ENCODE assay signal across 9 mouse cellular contexts in the genomic region with DNA sequence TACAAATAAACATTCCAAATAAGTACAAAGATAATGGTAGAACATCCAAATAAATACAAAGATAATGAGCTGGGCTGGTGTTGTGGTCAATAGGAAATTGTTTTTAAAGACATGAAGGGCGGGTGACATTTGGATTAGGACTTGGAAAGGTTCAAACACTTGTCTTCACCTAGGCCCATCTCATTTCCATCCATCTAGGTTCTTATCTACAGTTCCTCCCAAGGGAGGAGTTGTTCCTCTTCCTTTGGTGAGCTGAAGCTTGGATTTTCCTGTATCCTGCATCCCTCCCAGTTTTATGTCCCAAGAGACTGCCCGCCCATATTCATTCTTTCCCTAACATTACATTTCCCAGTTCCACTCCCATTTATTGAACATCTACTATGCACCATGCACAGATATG. TPM values are rescaled to one million over a fixed set of nuclear protein-coding genes. Genes with fewer than 3 reads are reported as not detected.
A peak's percentile ranks its signal among the peaks of the same experiment; 100 is the strongest.
DNase-seq lines count a peak whose midpoint lies in the region; ATAC-seq and TF ChIP-seq lines count a peak whose summit lies in the region.
"Had no signal": no experiment of that assay in that cellular context is flagged by ENCODE, and none has a peak within 500 bp of the region (broad histone marks: within the 10 kb centered on the region; RNA-seq: fewer than 3 reads in every experiment).

No protein-coding gene starts in this region.

- peak overlapping the region; percentile 99; the same call in 1 of the 2 replicates for H3K27ac ChIP-seq in spleen, adult 2 months (ENCODE audit: insufficient read depth, low read length)
- peak overlapping the region; percentile 96 for H3K27ac ChIP-seq in forebrain, embryonic 14.5 days (ENCODE audit: low read depth, low read length)
- peak overlapping the region; percentile 96 for H3K27ac ChIP-seq in limb, embryonic 13.5 days
- H3K27ac ChIP-seq in stomach, embryonic 16.5 days (ENCODE audit: low read length): peak overlapping the region; percentile 99

- peak overlapping the region; percentile 87 for H3K4me3 ChIP-seq in spleen, adult 2 months (ENCODE audit: extremely low read depth, insufficient read depth, insufficient read length)
- H3K4me3 ChIP-seq in forebrain, embryonic 14.5 days (ENCODE audit: low read depth, low read length): peak overlapping the region; percentile 53
- peak overlapping the region; percentile 98 for H3K4me3 ChIP-seq in limb, embryonic 13.5 days
- peak overlapping the region; percentile 80 for H3K4me3 ChIP-seq in stomach, embryonic 16.5 days (replicated peaks; ENCODE audit: low read length)

- no peak for TF ChIP-seq CTCF in spleen, adult 2 months (IDR thresholded peaks at IDR 0.05; ENCODE audit: extremely low read depth, insufficient read depth, insufficient read length, insufficient replicate concordance)

- H3K27me3 ChIP-seq in spleen, adult 2 months (ENCODE audit: control insufficient read depth, insufficient read depth, low read length): no peaks in the 10 kb centered on the region
- H3K27me3 ChIP-seq in forebrain, embryonic 14.5 days (replicated peaks; ENCODE audit: control insufficient read depth, insufficient read depth, low read length): no peaks in the 10 kb centered on the region
- H3K27me3 ChIP-seq in limb, embryonic 13.5 days: no peaks in the 10 kb centered on the region
- no peaks in the 10 kb centered on the region for H3K27me3 ChIP-seq in stomach, embryonic 16.5 days (ENCODE audit: control insufficient read depth, insufficient read depth, low read length)

- H3K4me2 ChIP-seq in forebrain, embryonic 14.5 days (ENCODE audit: low read length): peak overlapping the region; percentile 68
- H3K4me2 ChIP-seq in limb, embryonic 13.5 days (replicated peaks): peak overlapping the region; percentile 66
- H3K4me2 ChIP-seq in stomach, embryonic 16.5 days (ENCODE audit: low read depth, low read length): peak overlapping the region; percentile 68

- H3K9ac ChIP-seq in forebrain, embryonic 14.5 days (ENCODE audit: low read length): peak overlapping the region; percentile 66
- peak overlapping the region; percentile 91 for H3K9ac ChIP-seq in limb, embryonic 13.5 days
- peak overlapping the region; percentile 92 for H3K9ac ChIP-seq in stomach, embryonic 16.5 days (ENCODE audit: low read length)

- ATAC-seq in forebrain, embryonic 14.5 days: no peak
- ATAC-seq in limb, embryonic 13.5 days (ENCODE audit: low FRiP score, low read depth): no peak
- no peak for ATAC-seq in stomach, embryonic 16.5 days (ENCODE audit: insufficient read depth, low FRiP score)

- H3K36me3 ChIP-seq in spleen, adult 2 months (ENCODE audit: control insufficient read depth, insufficient read depth, low read length): no peaks in the 10 kb centered on the region
- H3K36me3 ChIP-seq in forebrain, embryonic 14.5 days (ENCODE audit: control insufficient read depth, insufficient read depth, low read length): no peaks in the 10 kb centered on the region
- H3K36me3 ChIP-seq in limb, embryonic 13.5 days: 0 out of 2 replicates have a peak, but pooled peaks cover 3% of the 10 kb centered on the region
- no peaks in the 10 kb centered on the region for H3K36me3 ChIP-seq in stomach, embryonic 16.5 days (ENCODE audit: control insufficient read depth, insufficient read depth, low read length)

- WGBS in spleen, adult 2 months: 91% methylated on average over 2 of the region's 2 CpGs
- WGBS in forebrain, embryonic 14.5 days: 63% methylated on average over 2 of the region's 2 CpGs
- WGBS in limb, embryonic 13.5 days: 76% methylated on average over 2 of the region's 2 CpGs
- WGBS in stomach, embryonic 16.5 days: 64% methylated on average over 2 of the region's 2 CpGs

- no peak for TF ChIP-seq POLR2A in spleen, adult 2 months (IDR thresholded peaks at IDR 0.05; ENCODE audit: low read depth, low read length)

- H3K9me3 ChIP-seq in forebrain, embryonic 14.5 days (replicated peaks; ENCODE audit: control insufficient read depth, low read length): no peaks in the 10 kb centered on the region
- H3K9me3 ChIP-seq in limb, embryonic 13.5 days: no peaks in the 10 kb centered on the region
- no peaks in the 10 kb centered on the region for H3K9me3 ChIP-seq in stomach, embryonic 16.5 days (replicated peaks; ENCODE audit: control insufficient read depth, low read length)

- intact Hi-C loops in left cerebral cortex, postnatal 14 days (cut with DNase I): no loop called here

- no peak for DNase-seq in spleen, adult 2 months (ENCODE audit: low read depth in 1 of 2, low spot score in 2 of 2)
- no peak for DNase-seq in spleen, postnatal 36 days (ENCODE audit: low spot score in 2 of 2)
- no peak for DNase-seq in forebrain, embryonic 14.5 days (ENCODE audit: low spot score)
- no peak for DNase-seq in left cerebral cortex, postnatal 14 days (ENCODE audit: low spot score in 2 of 2)
- no peak for DNase-seq in urinary bladder, adult 2 months (ENCODE audit: low spot score)
- no peak for DNase-seq in thymus, adult 18-20 months

- H3K4me1 ChIP-seq in spleen, adult 2 months (ENCODE audit: control insufficient read depth, insufficient read depth, insufficient read length): peaks cover 4% of the 10 kb centered on the region; the same call in 1 of the 2 replicates
- peaks cover 3% of the 10 kb centered on the region; the same call in 1 of the 2 replicates for H3K4me1 ChIP-seq in forebrain, embryonic 14.5 days (ENCODE audit: control insufficient read depth, insufficient read depth, low read length)
- peaks cover 17% of the 10 kb centered on the region for H3K4me1 ChIP-seq in limb, embryonic 13.5 days
- H3K4me1 ChIP-seq in stomach, embryonic 16.5 days (ENCODE audit: control insufficient read depth, insufficient read depth, low read length): no peaks in the 10 kb centered on the region; the same call in 1 of the 2 replicates

RNA-seq across cellular contexts. Expression of gene Gosr2, which starts 0.5 kb away (rescaled TPM):
- polyA plus RNA-seq in spleen, adult 2 months (2012; rRNA removed): 57.4 and 58.5 TPM in 2 replicates
- 105 and 106 TPM in 2 replicates for polyA plus RNA-seq in forebrain, embryonic 14.5 days (2014; fragmentation: Nextera tagmentation; extraction: Ambion mirVana)
- polyA plus RNA-seq in limb, embryonic 13.5 days (2015; fragmentation: Nextera tagmentation; extraction: Ambion mirVana): 96.5 and 103 TPM in 2 replicates
- polyA plus RNA-seq in stomach, embryonic 16.5 days (2015; fragmentation: Nextera tagmentation; extraction: Ambion mirVana): 75.1 and 78.1 TPM in 2 replicates
- 10 to 100 TPM; 70.9 to 77.0 TPM for total RNA-seq in left cerebral cortex, postnatal 14 days (2021)
- 62.0 and 76.2 TPM in 2 replicates for polyA plus RNA-seq in urinary bladder, adult 2 months (2012; rRNA removed)

RNA-seq across cellular contexts. Expression of gene Rprml, which starts 48.9 kb away (rescaled TPM):
- polyA plus RNA-seq in spleen, adult 2 months (2012; rRNA removed): not detected in 2 replicates
- 2.3 and 3.2 TPM in 2 replicates for polyA plus RNA-seq in forebrain, embryonic 14.5 days (2014; fragmentation: Nextera tagmentation; extraction: Ambion mirVana)
- polyA plus RNA-seq in limb, embryonic 13.5 days (2015; fragmentation: Nextera tagmentation; extraction: Ambion mirVana): 0.14 TPM in 1 of 2 replicates, not detected in the other
- polyA plus RNA-seq in stomach, embryonic 16.5 days (2015; fragmentation: Nextera tagmentation; extraction: Ambion mirVana): 0.22 TPM in 1 of 2 replicates, not detected in the other
- 100 to 1,000 TPM; 114 to 120 TPM for total RNA-seq in left cerebral cortex, postnatal 14 days (2021)
- polyA plus RNA-seq in urinary bladder, adult 2 months (2012; rRNA removed): 0.15 TPM in 1 of 2 replicates, not detected in the other
- total RNA-seq: common myeloid progenitor, adult 5-6 weeks had no signal

RNA-seq across cellular contexts. Expression of gene Wnt9b, which starts 51.4 kb away (rescaled TPM):
- 0.16 and 0.18 TPM in 2 replicates for polyA plus RNA-seq in spleen, adult 2 months (2012; rRNA removed)
- polyA plus RNA-seq in forebrain, embryonic 14.5 days (2014; fragmentation: Nextera tagmentation; extraction: Ambion mirVana): 0.10 and 0.26 TPM in 2 replicates
- polyA plus RNA-seq in limb, embryonic 13.5 days (2015; fragmentation: Nextera tagmentation; extraction: Ambion mirVana): 0.83 and 1.1 TPM in 2 replicates
- polyA plus RNA-seq in stomach, embryonic 16.5 days (2015; fragmentation: Nextera tagmentation; extraction: Ambion mirVana): 0.05 and 0.06 TPM in 2 replicates
- total RNA-seq in left cerebral cortex, postnatal 14 days (2021): under 1 TPM in 1 of 2 experiments, not detected in 1; 0.06 TPM
- 0.07 and 0.08 TPM in 2 replicates for polyA plus RNA-seq in urinary bladder, adult 2 months (2012; rRNA removed)
- total RNA-seq: common myeloid progenitor, adult 5-6 weeks had no signal

RNA-seq across cellular contexts. Expression of gene Lyzl6, which starts 59.5 kb away (rescaled TPM):
- polyA plus RNA-seq in spleen, adult 2 months (2012; rRNA removed): not detected in 2 replicates
- not detected in 2 replicates for polyA plus RNA-seq in forebrain, embryonic 14.5 days (2014; fragmentation: Nextera tagmentation; extraction: Ambion mirVana)
- polyA plus RNA-seq in limb, embryonic 13.5 days (2015; fragmentation: Nextera tagmentation; extraction: Ambion mirVana): not detected in 2 replicates
- not detected in 2 replicates for polyA plus RNA-seq in stomach, embryonic 16.5 days (2015; fragmentation: Nextera tagmentation; extraction: Ambion mirVana)
- not detected for total RNA-seq in left cerebral cortex, postnatal 14 days (2021)
- not detected in 2 replicates for polyA plus RNA-seq in urinary bladder, adult 2 months (2012; rRNA removed)
- total RNA-seq: common myeloid progenitor, adult 5-6 weeks had no signal
